Mouse (Mus musculus): Measurements from ENCODE around the gene Astn2.

The Astn2 gene

GRCm38 (mm10) chr4:65565493-65565892 is 838.9 kb downstream of the Astn2 start:
- in situ Hi-C loops (cut with MboI, MseI) = no loop called here

- in situ Hi-C loops (cut with MboI, MseI) = no loop called here
These were observed 855.9 kb downstream of the Astn2 start for GRCm38 (mm10) chr4:65548561-65548960.

- in situ Hi-C loops (cut with MboI, MseI) = no loop called here
These were observed 858.8 kb downstream of the Astn2 start for GRCm38 (mm10) chr4:65545582-65545981.

- in situ Hi-C loops (cut with MboI, MseI) = no loop called here
These were observed 872.2 kb downstream of the Astn2 start for GRCm38 (mm10) chr4:65532071-65532736.

- in situ Hi-C loops (cut with MboI, MseI) = no loop called here
These were observed 872.8 kb downstream of the Astn2 start for GRCm38 (mm10) chr4:65531621-65532020.

- in situ Hi-C loops (cut with MboI, MseI) = no loop called here
These were observed 873.5 kb downstream of the Astn2 start for GRCm38 (mm10) chr4:65530901-65531300.

GRCm38 (mm10) chr4:65508101-65508500 is 896.3 kb downstream of the Astn2 start:
- in situ Hi-C loops (cut with MboI, MseI) = no loop called here

- in situ Hi-C loops (cut with MboI, MseI) = no loop called here
These were observed 897.5 kb downstream of the Astn2 start for GRCm38 (mm10) chr4:65506870-65507269.

GRCm38 (mm10) chr4:65496463-65496834 is 908.0 kb downstream of the Astn2 start:
- in situ Hi-C loops (cut with MboI, MseI) = no loop called here

- in situ Hi-C loops (cut with MboI, MseI) = no loop called here
These were observed 908.5 kb downstream of the Astn2 start for GRCm38 (mm10) chr4:65495705-65496462.

- in situ Hi-C loops (cut with MboI, MseI) = no loop called here
These were observed 912.9 kb downstream of the Astn2 start for GRCm38 (mm10) chr4:65491541-65491940.

- in situ Hi-C loops (cut with MboI, MseI) = no loop called here
These were observed 914.7 kb downstream of the Astn2 start for GRCm38 (mm10) chr4:65489711-65490110.

GRCm38 (mm10) chr4:65481632-65482031 is 922.8 kb downstream of the Astn2 start:
- in situ Hi-C loops (cut with MboI, MseI) = no loop called here

- in situ Hi-C loops (cut with MboI, MseI) = loop anchor here (10.0 kb wide), 1 partner anchor 642 kb away; no protein-coding TSS in a partner anchor
These were observed 927.3 kb downstream of the Astn2 start for GRCm38 (mm10) chr4:65477106-65477505.

- in situ Hi-C loops (cut with MboI, MseI) = loop anchor here (10.0 kb wide), 1 partner anchor 641 kb away; no protein-coding TSS in a partner anchor
These were observed 928.4 kb downstream of the Astn2 start for GRCm38 (mm10) chr4:65475925-65476560.

GRCm38 (mm10) chr4:65473141-65473540 is 931.3 kb downstream of the Astn2 start:
- in situ Hi-C loops (cut with MboI, MseI) = loop anchor here (10.0 kb wide), 1 partner anchor 638 kb away; no protein-coding TSS in a partner anchor

- in situ Hi-C loops (cut with MboI, MseI) = no loop called here
These were observed 955.2 kb downstream of the Astn2 start for GRCm38 (mm10) chr4:65449171-65449570.

GRCm38 (mm10) chr4:65441746-65442145 is 962.7 kb downstream of the Astn2 start:
- in situ Hi-C loops (cut with MboI, MseI) = loop anchor here (5.0 kb wide), 1 partner anchor 61 kb away; no protein-coding TSS in a partner anchor

GRCm38 (mm10) chr4:65430804-65431203 is 973.6 kb downstream of the Astn2 start:
- in situ Hi-C loops (cut with MboI, MseI) = no loop called here

GRCm38 (mm10) chr4:65427480-65427879 is 976.9 kb downstream of the Astn2 start:
- in situ Hi-C loops (cut with MboI, MseI) = no loop called here

- in situ Hi-C loops (cut with MboI, MseI) = no loop called here
These were observed 978.0 kb downstream of the Astn2 start for GRCm38 (mm10) chr4:65426437-65426836.

GRCm38 (mm10) chr4:65423068-65423625 is 981.3 kb downstream of the Astn2 start:
- in situ Hi-C loops (cut with MboI, MseI) = no loop called here

Measured in T-helper 2 cell (primary cell).